Mouse (Mus musculus) gastrocnemius, postnatal 10 days (tissue): ENCODE data around the gene Zfp276. TPM values are rescaled to one million over a fixed set of nuclear protein-coding genes. Genes with fewer than 3 reads are reported as not detected.
"Not testable (repeated sequence)": the region's sequence is repeated elsewhere in the genome, so short reads cannot be mapped to it uniquely, and the experiment has no call there.

Experiments used
- DNase-seq: peaks from one replicate; pipeline ENCODE4 v3.0.0; 2021; ENCODE audit warnings: mixed read lengths
- long read RNA-seq, 2 experiments: library from polyadenylated mRNA; stranded (forward); transcript quantifications; one replicate each; pipeline ENCODE4 v2.0.0; 2021
- total RNA-seq, 2 experiments: library from RNA; stranded (reverse); gene quantifications; 2 replicates each; pipeline ENCODE4 v1.2.3; 2021

The Zfp276 gene
- 10 to 100 TPM in 1 of 2 experiments, 1 to 10 TPM in 1; 8.0 to 11.5 TPM for total RNA-seq
- long read RNA-seq, experiment 1, full-length matches to known transcripts: 2 of 7 reads
- long read RNA-seq, experiment 1, partial matches to known transcripts: 0 of 7 reads
- long read RNA-seq, experiment 1, other reads (novel, unspliced or antisense): 5 of 7 reads
- long read RNA-seq, experiment 2, full-length matches to known transcripts: 3 of 17 reads
- long read RNA-seq, experiment 2, partial matches to known transcripts: 2 of 17 reads
- long read RNA-seq, experiment 2, other reads (novel, unspliced or antisense): 12 of 17 reads

DNA sequence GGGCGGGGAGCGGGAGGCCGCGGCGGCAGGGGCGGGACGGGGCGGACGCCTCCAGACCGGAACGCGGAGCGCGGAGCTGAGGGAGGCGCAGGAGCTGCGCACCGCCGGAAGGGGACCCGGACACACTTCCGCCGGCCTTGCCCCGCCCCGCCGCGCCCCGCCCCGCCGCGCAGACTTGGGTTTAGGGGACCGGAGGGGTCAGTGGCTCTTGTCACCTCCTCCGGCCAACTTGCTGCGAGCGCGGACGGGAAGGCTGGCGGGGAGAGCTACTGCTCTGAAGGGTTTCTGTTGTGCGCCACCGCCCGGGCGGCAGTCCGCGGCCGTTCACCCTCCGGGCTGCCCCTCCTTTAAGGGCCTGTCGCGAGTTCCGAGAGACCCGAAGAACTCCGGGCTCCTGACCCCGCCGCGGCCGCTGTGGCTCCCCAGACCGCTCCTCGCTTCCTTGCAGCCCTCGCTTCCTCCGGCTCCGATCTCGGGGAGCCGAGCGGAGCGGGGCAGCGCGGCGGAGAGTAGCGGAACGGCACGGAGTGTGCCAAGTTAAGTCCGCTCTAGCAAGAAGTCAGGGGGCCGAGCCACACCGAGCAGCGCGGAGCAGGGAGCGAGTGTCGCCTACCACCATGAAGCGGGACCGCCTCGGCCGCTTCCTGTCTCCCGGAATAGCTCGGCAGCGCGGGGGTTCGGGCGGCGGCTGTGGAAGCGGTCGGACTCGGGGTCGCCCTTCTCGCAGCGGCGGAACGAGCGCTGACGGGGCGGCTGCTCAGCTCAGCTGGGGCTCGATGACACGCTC is at the start of gene Zfp276, which contains the start of gene Vps9d1:
Gene Zfp276 (plus strand): TSS at position 97 of the 787 bp plus-strand sequence.
Gene Vps9d1 (minus strand): TSS at position 250 of the 787 bp plus-strand sequence.
- peak; percentile 91 for DNase-seq

DNA sequence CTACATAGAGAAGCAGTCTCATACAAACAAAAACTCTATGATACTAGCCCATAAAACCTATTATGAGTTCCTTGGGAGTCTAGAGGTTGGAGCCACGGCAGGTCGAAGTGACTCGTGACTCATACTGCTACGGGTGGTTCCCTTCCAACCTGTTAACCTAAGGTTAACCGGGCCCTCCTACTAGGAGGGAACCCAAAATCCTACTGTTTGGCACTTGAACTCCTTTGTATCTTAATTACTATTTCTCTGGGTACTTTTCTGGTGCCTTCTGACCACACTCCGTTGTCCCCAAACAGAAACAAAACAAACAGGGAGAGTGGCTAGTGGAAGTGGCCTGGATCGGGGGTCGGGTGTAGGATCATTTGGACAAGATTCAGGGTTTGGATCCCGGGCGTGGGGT is 42.1 kb upstream of the Zfp276 start:
- DNase-seq: no peak

DNA sequence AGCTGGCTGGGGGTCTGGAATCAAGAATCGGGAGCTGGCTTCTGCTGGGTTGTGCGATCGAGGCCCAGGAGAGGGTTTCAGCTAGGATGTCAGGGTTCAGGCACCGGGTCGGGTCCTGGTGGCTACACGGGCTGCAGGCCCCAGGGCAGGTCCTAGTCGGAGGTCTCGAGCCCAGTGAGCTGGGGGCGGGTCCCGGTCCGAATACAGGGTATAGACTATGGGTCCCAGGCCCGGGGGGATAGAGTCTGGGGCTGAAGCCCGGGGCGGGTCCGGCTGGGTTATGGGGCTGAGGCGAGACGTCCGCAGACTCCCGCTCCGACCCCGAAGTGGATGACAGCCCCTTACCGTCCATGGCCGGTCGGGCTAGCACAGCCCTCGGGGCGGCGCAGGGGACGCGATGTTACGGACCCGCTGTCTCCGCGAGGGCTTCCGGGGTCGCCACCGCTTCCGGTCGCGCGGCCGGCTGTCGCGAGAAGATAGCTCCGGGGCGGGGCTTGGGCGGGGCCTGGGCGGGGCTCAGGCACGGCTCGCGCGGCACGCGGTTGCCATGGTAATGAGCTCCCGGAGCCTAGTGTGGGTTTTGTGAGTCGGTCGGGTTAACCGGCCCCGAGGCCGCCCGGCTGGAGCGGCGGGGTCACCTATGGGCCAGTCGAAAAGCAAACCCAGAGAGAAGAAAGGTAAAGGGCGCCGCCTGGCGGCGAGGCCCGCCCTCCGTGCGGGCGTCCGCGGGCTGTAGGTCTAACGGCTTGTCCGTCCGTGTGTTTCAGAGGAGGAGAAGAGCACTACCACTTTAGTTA is 41.5 kb upstream of the Zfp276 start, which contains the start of the genes Chmp1a and Spata33:
Gene Chmp1a (minus strand): TSS at position 443 of the 797 bp plus-strand sequence.
Gene Spata33 (plus strand): TSS at position 512 of the 797 bp plus-strand sequence.
- peak; percentile 89 for DNase-seq

DNA sequence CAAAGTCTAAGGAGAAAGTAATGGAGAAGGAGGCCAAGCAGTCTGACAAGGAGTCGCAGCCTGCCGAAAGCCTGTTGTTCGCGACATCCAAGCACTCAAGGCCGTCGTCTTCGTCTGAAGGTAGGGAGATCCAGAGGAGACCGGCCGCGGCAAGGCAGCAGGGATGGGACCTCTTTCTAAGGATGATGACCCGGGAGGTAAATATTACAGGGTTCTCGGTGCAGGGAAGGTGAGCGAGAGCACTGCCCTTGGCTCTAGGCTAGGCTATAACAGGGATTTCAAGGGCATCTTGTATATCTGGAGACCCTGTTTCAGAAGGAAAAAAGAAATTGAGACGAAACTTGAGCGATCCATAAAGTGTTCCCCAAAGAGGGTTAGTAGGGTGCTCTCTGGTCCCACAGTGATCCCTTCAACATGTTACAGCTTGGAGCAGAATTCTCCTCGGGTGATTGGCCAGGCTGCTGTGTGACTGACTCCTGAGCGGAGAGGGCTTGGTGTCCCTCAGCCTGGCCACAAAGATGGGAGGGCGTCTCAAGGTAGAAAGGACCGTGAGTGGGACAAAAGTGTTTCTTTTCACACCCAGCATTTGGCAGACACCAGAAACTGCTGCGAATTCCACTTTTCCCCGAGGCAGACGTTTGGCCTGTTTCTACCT is 40.8 kb upstream of the Zfp276 start:
- no peak for DNase-seq

DNA sequence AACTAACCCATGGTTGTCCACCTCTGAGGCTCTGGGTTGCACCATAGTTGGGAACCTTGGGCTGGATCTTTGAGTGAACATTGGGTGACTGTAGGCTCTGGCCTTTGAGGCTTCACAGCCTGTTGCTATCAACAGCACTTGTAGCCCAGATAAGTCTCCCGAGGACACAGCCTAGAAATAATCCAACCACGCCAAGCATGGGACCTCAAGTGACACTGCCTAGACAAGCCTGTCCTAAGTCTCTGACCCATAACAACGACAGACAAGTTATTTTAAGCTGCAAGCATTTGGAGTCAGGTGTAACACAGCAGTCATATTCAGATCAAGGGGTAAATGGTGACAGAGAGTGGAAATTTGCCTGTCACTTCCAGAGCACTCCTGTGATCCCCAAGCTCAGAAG is 38.6 kb upstream of the Zfp276 start:
- no peak for DNase-seq

DNA sequence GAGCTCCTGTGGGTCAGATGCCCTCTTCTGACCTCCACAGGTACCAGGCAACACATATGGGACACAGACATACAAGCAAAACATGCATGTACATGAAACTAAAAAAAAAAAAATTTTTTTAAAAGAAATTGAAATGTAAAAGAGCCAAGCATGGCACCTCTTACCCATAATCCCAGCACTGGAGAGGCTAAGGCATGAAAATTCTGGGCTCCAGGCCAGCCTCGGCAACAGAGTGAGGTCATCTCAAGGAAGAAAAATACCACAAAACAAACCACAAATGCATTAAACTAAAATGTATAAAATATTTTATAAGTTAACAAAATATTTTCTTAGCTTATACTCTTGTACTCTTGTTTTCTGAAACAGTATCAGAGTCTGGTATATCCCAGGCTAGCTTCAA is 33.1 kb upstream of the Zfp276 start:
- no peak for DNase-seq

DNA sequence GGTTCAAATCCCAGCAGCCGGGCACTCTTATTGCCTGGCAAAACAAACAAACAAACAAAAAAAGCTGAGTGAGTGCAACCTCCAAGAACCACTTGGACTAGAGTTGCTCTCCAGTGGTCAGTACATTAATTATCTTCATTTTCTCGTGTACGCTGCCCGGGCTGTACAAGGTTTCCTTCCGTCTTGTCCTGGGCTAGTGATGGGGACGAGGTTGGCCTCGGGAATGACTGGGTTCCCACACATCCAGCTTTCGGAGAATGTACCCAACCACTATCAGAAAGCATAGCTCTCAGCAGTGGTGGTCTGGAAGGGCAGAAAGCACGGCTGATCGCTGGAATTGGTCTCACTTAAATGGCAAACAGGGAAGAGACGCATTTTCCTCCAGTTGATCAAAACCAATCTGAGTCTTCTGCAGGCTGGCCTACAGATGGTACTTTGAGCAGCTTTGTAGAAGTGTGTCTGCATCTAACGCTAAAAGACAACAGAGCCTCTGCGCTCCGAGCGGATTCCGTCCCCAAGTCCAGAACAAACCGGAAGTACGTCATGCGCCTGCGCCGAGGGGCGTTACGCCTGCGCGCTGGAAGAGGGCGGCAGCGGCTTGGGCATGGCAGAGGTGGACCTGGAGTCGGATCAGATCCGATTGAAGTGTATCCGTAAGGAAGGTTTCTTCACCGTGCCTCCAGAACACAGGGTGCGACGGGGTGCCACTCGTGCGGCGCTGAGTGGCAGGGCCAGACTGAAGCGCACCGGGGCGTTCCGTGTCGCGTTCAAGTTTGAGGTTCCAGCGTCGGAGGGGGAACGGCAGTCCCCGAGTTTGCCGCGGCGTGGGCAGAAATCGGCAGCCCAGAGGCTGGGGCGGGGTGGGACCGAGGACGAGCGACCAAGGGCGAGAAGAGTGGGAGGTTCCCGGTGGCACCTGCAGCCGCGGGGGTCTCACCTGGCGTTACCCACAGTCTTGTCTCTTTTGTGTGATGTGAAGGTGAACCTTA is 29.4 kb upstream of the Zfp276 start, which contains the start of gene Cdk10:
Gene Cdk10 (plus strand): TSS at position 565 of the 989 bp plus-strand sequence.
- peak; percentile 92 for DNase-seq

DNA sequence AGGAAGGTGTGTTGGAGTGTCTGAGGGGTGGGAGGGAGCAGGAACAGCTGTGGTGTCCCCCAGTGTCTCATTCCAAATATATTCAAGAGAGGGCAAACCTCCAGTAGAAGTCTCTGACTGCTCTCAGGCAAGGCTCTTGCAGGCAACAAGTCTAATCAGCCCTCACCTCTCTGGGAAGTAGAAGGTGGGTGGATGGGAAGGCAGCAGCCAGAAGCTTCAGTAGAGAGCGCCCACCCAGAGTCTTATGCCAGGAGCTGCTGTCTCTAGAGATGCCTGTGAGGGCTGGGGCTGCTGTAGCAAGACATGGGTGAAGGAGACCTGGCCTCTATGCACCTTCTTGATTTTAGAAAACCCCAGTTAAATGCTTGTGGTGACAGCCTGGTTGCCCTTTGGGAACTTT is 25.6 kb upstream of the Zfp276 start:
- DNase-seq: no peak

DNA sequence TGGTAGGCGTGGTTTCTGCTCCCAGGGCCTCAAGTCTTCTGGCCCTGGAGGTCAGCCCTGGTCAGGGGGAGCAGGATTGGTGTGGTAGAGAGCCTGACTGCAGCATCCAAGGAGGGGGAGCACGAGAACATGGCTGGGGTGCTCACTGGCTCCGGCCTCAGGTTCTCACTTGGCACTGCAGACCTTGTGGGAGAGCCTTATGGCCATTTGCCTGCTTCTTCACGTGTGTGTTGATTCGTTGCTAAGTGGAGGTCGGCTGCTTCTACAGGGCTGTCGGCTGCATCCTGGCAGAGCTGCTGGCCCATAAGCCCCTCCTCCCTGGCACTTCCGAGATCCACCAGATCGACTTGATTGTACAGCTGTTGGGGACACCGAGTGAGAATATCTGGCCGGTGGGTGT is 23.7 kb upstream of the Zfp276 start:
- not testable (repeated sequence) for DNase-seq

DNA sequence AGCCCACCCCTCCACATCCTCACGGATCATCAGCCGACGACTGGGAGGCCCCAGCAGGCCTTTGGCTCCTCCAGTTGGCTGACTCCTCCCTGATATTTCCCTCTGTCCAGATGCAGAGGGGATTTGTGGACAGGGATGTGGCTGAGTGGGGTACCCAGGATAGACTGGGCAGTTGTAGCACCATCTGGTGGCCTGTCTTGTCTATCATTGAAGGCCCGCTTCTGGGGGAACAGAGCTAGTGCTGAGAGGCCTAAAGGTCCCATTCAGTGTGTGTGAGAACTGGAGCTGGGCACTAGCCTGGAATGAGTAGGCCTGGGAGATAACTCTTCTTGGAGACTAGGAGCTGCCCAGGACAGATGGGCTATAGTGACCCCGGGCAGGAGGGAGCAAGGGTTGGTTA is 22.3 kb upstream of the Zfp276 start:
- no peak for DNase-seq

DNA sequence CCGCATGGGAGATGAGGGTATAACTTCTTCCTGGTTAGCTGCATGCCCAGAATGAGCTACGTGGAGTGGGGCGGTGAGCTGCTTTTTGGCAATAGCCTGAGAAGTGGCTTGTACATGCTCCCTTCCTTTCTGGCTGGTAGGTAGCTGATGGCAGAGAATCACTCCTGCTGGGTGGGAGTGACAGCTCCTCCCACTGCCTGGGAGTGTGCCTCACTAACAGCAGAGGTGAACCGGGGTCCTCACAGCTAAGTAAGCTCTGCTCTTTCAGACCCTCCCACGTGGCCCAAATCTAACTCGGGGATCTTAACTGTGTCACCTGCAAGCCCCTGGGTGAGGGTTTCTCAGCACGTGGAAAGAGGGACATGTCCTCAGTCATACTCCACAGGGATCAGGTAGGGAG is 21.4 kb upstream of the Zfp276 start:
- no peak for DNase-seq

DNA sequence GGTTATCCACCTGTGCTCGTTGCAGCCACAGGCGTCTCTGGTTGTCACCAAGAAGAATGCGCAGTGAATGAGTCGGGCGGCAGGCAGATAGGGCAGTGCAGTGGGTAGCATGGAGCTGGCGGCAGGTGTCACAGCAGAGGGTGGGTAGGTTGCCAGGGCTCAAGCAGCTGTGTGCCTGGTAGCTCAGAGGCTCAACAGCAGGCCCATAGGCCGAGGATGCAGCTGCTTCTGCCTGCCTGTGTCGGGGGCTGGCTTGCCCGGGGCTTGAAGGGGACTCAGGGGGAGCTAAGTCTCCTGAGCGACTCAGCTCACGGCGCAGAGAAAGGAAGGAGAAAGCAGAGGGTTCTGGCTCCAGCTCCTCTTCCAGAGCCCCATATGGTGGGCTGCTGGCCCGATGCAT is 20.7 kb upstream of the Zfp276 start:
- peak; percentile 50 for DNase-seq

DNA sequence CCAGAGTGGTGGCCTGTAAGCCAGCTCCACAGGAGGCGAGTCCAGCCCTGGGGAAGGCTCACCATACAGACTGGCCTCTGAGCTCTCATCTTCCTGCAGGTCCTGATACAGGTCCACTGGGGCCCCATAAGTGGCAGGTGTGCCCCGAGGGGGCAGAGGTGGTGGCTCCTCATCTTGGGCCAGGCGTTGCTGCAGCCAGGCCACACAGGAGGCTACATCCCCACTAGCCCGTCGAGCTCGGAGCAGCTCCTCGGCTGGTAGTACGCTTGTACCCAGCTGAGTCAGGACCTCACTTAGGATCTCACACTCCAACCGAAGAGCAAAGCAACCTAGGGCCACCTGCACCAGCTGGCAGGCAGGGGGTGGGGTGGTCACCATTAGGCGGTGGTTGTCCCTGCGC is 20.2 kb upstream of the Zfp276 start:
- no peak for DNase-seq

DNA sequence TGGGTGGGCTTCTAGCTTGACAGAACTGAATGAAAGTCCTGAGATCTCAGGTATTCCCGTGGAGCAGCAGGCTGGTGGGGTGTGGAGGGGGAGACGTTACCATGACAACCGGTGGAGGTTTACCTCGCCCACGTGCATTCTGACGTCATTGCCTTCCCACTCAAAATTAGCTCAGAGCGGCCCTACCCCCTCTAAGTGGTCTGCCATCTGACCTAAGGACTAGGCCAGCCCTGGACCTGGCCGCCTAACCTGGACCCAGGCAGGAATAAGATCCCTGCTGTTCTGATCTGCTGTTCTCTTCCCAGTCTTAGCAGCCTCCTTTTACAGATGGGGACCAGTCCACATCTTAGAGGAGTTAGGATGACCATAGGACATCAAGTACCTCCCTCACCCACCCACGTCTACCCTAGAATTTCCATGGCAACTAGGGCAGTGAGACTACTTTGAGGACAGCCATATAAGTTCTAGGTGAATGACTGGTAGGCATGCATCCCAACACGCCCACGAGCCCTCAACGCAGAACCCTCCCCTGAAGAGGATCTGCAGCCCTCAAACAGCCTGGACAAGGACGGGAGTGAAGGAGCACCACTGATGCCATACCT is 19.0 kb upstream of the Zfp276 start:
- DNase-seq: no peak

DNA sequence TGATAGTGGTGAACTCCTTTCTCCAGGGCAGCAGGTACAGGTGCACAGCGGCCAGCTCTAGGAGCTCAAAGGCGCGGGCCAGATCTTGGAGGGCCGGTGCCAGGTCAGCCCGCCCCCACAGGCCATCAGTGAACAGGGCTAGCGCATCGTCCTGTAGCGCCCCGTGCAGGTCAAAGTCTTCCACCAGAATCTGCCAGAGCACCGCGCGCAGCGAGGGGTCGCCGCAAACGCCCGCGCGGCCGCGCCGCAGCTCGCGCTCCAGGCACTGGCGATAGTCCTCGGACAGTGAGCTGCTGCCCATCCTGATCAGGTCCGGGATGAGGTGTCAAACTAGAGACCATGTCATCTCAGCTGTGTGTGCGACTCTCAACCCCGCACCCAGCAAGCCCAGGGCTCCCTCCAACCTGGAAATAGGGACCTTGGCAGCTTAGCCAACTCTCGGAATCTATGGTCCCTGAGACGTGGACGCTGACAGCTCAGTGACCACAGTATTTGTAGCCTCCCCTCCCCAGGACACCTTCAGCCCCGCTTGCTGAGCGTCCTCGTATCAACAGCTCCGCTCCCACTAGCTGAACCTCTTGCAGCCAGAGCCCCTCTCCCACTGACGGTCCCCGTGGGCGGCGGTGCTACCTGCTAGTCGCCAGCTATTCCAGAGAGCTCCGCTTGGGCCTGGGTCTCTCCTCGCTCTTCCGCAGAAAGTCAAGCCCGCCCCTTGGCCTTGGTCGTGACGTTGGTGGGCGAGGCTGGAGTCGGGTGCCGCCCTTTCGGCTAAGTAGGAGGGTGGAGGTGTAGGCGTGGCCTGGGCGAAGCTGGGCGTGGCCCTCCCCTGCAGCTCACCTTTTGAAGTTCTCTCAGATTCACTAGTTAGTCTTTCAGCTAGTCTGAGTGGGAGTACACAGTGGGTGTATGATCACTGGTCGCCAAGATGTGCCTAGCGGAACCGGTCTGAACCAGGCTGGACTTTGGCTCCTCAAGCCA is 18.2 kb upstream of the Zfp276 start, which contains the start of gene Spata2l:
Gene Spata2l (minus strand): TSS at position 714 of the 978 bp plus-strand sequence.
- DNase-seq: peak; percentile 75

DNA sequence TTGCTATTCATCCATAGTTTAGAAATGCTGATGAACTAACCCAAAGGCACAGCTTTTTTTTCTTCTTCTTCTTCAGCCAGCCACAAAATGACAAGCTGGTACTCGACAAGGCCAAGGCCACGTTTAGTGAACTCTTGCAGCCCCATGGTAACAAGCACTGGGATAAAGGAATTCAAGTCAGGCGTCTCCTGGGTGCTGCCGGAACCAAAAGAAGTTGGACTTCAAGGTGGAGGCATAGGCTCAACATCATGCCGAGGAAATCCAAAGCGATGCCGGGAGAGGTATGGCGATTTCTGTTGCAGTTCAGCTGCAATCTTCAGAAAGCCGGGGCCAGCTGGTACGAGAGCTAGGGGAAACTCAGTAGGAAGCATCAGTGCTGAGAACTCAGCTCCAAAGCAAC is 14.6 kb upstream of the Zfp276 start:
- no peak for DNase-seq

DNA sequence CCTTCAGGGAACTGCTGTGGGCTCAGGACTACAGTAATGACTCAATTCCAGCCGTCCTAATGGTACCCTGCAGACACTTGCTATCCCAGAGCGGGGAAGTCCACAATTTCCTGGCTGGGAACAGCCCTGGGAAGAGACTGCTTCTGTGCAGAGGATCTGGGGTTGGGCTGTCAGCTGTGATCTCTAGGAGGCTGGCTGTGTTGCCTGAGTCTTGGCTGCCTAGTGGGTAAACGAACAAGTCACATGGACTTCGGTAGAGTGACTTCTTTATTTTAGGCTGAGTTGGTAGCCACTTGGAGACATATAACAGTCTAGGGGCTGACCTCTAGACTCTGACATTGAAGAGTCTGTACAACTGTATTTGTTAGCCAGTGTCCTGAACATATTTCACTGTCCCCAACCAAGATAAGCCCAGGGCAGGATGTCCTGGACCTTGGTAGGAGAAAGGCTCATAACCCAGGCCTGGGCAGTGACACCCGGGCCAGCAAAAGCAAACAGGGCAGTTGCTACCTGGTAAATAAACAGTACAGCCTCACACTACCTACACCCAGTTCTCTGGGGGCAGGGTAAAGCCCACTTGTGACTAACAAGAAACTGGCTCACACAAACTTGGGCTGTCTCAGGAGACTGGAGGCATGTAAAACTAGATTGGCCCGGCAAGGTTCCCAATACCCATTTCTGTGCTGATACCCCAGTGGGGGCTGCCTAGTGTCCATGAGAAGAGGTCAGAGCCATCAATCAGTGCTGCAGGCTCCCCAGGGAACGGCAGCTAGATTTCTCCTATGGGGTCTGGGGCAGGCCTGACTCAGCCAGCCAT is 11.7 kb upstream of the Zfp276 start:
- no peak for DNase-seq

DNA sequence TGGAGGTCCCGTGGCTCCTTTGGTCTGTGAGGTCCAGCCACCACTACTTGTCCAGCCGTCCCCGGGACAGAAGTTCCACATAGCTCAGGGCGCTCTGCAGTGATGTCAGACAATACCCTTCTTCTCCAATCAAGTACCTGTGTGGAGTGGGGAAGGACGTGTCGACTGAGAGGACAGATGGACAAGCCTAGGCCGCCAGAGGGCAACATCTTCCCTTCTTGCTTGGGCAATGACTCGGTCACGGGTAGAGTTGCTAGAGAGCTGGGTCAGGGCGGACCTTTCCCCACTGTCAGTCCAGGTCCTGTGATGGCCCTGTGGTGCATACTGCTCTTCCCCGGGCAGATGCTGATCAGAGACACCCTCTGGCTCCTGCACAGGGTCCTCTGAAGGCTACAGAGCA is 10.9 kb upstream of the Zfp276 start:
- no peak for DNase-seq
